Mouse (Mus musculus) mouse trophoblast stem cell (cell line): ENCODE results near the gene Nfs1.
"Not testable (repeated sequence)": the region's sequence is repeated elsewhere in the genome, so short reads cannot be mapped to it uniquely, and the experiment has no call there.

Source experiments
- in situ Hi-C, 2 experiments: fragments of 300-500 bp; cut with MseI, MboI; formaldehyde crosslinking; loops; 2 replicates in 1 of 2; 3 replicates in 1 of 2; pipeline ENCODE4 v1.15.1; 2025

Gene Nfs1

DNA sequence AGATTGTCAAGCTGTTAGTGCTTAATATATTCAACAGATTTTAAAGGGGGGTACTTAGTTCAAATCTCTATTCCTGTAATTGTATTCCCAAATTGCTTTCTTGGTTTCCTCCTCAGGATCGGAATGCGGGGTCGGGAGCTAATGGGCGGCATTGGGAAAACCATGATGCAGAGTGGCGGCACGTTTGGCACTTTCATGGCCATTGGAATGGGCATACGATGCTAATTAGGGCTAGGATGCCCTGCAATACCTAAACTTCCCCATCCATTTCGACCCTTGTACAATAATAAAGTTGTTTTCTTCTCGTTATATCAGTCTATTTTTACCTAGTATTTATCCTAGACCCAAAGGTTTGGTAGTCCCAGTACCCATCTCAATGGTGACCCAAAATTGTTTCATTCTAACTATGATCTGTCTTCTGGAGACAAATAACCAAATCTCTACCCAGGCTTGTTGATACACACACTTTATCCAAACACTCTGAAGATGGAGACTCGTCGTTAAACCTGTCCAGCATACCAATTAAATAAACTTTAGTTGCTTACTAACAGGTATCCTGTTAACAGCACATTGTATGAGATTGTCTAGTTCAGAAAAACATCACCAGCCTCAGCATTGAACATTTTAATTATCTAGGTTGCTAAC is 1.6 kb upstream of the Nfs1 start:
- in situ Hi-C loops: no loop called here

GRCm38 (mm10) chr2:156143367-156143766 is 619 bp downstream of the Nfs1 start:
- in situ Hi-C loops: no loop called here

- in situ Hi-C loops: no loop called here
These were observed 1.2 kb downstream of the Nfs1 start for GRCm38 (mm10) chr2:156142820-156143219.

DNA sequence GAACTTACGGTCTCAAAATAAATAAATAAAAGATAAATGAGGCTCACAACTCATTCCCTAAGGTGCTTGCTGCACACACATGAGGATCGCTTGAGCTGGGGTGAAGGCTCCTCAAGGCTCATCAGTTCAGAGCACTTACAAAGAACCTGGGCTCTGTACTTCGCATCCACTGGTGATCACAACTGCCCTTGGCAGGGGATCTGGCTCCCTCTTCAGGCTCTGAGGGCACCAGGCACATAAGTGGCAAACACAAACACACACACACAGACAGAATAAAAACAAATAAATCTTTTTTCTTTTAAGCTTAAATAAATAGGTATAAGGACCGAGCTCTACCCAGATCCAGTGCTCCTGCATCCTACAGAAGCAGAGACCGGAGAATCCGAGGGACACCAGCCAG is 8.3 kb downstream of the Nfs1 start:
- in situ Hi-C loops: no loop called here

GRCm38 (mm10) chr2:156134161-156134560 is 9.8 kb downstream of the Nfs1 start:
- in situ Hi-C loops: no loop called here

DNA sequence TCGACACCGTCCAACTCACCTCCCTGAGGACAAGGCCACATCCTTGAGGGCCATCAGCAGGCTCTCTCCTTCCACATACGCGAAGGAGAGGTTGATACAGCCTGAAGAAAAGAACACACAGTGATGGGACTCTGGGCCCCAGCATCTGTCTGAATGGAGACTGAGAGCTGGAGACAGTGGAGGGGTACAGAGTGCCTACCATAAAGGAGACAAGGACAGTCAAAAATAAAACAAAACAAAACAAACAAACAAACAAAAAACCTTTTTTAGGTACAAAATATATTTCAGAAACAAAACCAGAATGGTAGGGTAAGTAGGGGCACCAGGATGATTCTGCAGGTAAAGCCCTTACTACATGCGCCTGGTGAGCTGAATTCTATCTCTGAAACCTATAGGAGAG is 17.0 kb downstream of the Nfs1 start, which contains the start of gene Gm28036:
Gm28036 (minus strand) TSS at position 101 of the 400 bp plus-strand sequence.
- in situ Hi-C loops: no loop called here

DNA sequence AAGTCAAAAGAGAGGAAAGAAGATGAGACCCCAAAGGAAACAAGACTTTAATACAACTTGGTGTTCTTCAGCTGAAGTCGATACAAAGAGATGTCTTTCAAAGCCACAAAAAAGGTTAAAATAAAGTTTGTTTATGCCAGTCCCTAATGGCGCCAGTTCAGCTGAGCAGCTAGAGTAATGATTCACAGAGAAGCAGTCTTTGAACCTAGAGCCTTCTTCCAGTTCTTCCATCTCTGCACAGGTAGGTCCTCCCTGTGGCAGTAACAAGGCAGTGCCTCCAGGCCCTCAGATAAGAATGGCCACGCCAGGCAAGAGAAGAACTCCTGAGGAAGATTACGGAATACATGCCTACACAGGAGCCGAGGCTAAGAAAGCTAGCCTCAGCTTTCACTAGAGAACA is 20.3 kb downstream of the Nfs1 start:
- in situ Hi-C loops: no loop called here

GRCm38 (mm10) chr2:156119566-156119965 is 24.4 kb downstream of the Nfs1 start:
- in situ Hi-C loops: no loop called here

DNA sequence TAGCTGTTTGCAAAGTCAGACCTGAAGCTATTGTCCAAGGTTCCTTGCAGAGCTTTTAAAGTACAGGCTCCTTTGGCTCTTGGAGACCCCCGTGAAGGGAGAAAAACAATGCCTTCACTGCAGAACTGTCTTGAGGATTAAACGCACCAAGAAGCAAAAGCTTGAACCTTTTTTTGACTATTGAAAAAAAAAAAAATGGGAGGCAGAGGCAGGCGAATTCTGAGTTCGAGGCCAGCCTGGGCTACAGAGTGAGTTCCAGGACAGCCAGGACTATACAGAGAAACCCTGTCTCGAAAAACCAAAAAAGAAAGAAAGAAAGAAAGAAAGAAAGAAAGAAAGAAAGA is 31.9 kb downstream of the Nfs1 start:
- in situ Hi-C loops: not testable (repeated sequence)

DNA sequence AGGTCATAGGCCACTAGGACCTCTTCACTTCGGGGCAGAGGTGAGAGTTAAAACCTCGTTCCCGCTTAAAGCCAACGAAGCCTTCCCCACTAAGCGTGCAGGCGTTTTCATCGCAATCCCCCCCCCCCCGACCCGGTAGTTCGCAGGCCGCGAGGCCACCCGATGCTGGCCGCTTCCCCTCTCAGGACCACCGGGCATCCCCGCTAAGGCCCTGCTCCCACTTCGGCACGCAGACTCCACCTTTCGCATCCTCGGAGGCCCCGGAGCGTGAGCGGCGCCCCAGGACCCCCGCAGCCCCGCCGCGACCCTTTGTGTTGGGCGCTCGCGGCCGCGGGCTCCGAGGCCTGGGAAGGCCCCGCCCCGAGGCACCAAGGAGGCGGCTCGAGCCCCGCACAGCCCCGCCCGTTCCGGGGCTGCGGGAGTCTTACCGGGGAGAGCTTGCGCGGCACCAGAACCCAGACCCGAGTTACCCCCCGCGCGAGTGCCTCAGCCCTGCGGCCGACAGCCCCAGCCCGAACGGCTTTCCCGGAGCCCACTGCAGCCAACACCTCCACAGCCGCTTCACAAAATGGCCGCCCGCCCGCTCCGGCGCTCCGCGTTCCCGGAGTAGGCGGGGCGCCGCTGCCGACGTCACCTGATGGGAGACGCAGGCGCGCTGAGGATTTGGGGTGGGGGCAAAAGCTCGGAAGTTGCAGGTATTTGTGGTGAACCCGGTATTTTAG is 32.5 kb downstream of the Nfs1 start, which contains the start of the genes Cpne1 and Rbm12:
Cpne1 (minus strand) TSS at position 608 of the 722 bp plus-strand sequence.
Rbm12 (minus strand) TSS at position 621 of the 722 bp plus-strand sequence.
- in situ Hi-C loops: no loop called here

GRCm38 (mm10) chr2:156110627-156111357 is 33.2 kb downstream of the Nfs1 start:
- in situ Hi-C loops: no loop called here

DNA sequence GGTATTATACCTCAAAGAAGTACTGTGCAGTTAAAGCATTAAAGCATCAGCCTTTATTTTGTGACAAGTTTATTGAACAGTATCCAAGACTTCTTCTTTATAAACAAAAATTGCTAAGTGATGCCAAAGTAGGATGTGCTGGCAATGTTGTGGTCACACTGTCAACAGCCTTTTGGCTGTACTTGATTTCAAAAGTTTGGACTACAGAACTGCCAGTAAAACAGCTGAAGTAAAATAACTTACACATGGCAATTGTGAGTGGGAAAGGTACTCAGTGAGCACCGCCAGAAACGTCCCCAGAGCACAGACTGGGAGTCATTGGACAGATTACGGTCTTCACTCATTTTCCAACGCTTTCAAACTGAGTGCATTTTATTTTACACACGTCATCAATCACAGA is 52.1 kb downstream of the Nfs1 start:
- in situ Hi-C loops: no loop called here

GRCm38 (mm10) chr2:156089799-156090198 is 54.2 kb downstream of the Nfs1 start:
- in situ Hi-C loops: no loop called here

DNA sequence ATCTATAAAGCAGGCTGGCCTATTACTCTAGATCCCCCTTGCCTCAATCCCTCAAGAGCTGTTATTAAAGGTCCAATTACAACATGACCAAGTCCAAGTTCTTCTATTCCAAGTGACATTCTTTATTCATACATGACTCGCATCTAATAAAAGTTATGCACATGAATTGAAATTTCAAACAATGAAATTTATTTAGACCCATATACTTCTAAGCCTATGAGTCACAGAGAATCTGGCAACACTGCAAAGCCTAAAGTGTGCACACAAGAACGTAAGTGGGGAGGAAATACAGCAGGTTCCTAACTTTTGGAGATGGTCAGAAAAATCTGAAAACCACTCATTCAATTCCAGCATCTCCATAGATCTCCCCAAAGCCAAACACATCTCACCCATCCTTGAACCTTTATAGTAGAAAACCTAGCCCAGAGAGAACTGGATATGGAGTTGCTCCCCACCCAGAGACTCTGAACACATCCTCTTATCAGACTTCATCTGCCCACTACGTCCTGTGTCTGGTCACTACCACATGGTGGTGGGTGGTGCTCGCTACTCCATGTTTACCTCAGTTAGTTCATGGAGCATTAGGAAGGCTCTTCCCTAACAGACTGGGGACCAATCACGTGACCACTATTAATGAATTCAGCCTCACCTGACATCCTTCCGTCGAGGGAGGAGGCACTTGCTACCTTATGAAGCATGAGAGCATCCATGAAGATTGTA is 56.4 kb downstream of the Nfs1 start:
- in situ Hi-C loops: no loop called here

- in situ Hi-C loops: no loop called here
These were observed 59.4 kb downstream of the Nfs1 start for GRCm38 (mm10) chr2:156084541-156084940.

- in situ Hi-C loops: no loop called here
These were observed 63.6 kb downstream of the Nfs1 start for GRCm38 (mm10) chr2:156080391-156080790.

GRCm38 (mm10) chr2:156079674-156080073 is 64.3 kb downstream of the Nfs1 start:
- in situ Hi-C loops: no loop called here

GRCm38 (mm10) chr2:156079183-156079560 is 64.8 kb downstream of the Nfs1 start:
- in situ Hi-C loops: no loop called here

- in situ Hi-C loops: no loop called here
These were observed 65.4 kb downstream of the Nfs1 start for GRCm38 (mm10) chr2:156078421-156079182.

- in situ Hi-C loops: no loop called here
These were observed 66.5 kb downstream of the Nfs1 start for GRCm38 (mm10) chr2:156077461-156077860.

DNA sequence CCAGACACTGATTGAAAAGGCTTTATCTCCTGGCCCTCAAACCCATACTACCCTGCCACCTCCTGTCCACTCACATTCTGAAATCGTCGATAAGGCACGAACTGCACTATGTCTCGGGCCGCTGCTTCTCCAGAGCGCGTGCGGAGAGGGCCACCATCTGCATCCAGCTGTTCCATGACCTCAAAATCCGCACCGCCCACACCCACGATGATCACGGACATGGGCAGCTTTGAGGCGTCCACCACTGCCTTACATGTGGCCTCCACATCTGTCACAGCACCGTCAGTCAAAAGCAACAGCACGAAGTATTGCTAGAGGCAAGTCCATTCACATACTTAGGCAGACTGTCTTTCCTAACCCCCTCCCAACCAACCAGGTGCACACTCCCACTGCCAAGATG is 70.3 kb downstream of the Nfs1 start:
- in situ Hi-C loops: no loop called here
